Mouse (Mus musculus) MEL (cell line): ENCODE results near the gene Nkx2-1. TPM values are rescaled to one million over a fixed set of nuclear protein-coding genes. Genes with fewer than 3 reads are reported as not detected.

Source experiments
- DNase-seq: peaks from one replicate; pipeline ENCODE4 v3.0.0; 2011; ENCODE audit warnings: low read depth, low spot score
- H3K27ac ChIP-seq: 2 replicates; pipeline ENCODE4 v1.5.1; 2012; ENCODE audit warnings: low read depth, mild to moderate bottlenecking, control low read depth, low read length, moderate library complexity; ENCODE audit not compliant: control insufficient read depth
- H3K27me3 ChIP-seq, 2 experiments: fragments of 150-350 bp in 1 of 2; sonication (generic) in 1 of 2; 2 replicates each; pipeline ENCODE4 v1.6.1; 2012; ENCODE audit warnings: low read length in 2 of 2, mild to moderate bottlenecking in 2 of 2, improper control_type of control experiment in 1 of 2, moderate library complexity in 1 of 2; ENCODE audit not compliant: insufficient read depth in 2 of 2, control insufficient read depth in 1 of 2
- H3K36me3 ChIP-seq, 2 experiments: 2 replicates each; pipeline ENCODE4 v1.6.1; 2012 to 2014; ENCODE audit warnings: low read length in 2 of 2, improper control_type of control experiment in 1 of 2, inconsistent platforms in 1 of 2, mild to moderate bottlenecking in 1 of 2; ENCODE audit not compliant: insufficient read depth in 2 of 2, control insufficient read depth in 1 of 2
- H3K4me1 ChIP-seq, 2 experiments: fragments of 150-350 bp in 1 of 2; sonication (generic) in 1 of 2; 2 replicates each; pipeline ENCODE4 v1.6.1; 2012; ENCODE audit warnings: low read length in 2 of 2, improper control_type of control experiment in 1 of 2, mild to moderate bottlenecking in 1 of 2; ENCODE audit not compliant: insufficient read depth in 2 of 2, control insufficient read depth in 1 of 2
- H3K4me3 ChIP-seq, 2 experiments: fragments of 150-350 bp in 1 of 2; sonication (generic) in 1 of 2; 2 replicates each; pipeline ENCODE4 v1.5.1; 2012; ENCODE audit warnings: low read depth in 2 of 2, low read length in 2 of 2, mild to moderate bottlenecking in 2 of 2, moderate library complexity in 2 of 2, control low read depth in 1 of 2, improper control_type of control experiment in 1 of 2; ENCODE audit not compliant: control insufficient read depth in 1 of 2, insufficient read depth in 1 of 2
- H3K79me2 ChIP-seq: 2 replicates; pipeline ENCODE4 v1.6.1; 2012; ENCODE audit warnings: mild to moderate bottlenecking, low read length, moderate library complexity; ENCODE audit not compliant: control insufficient read depth, poor library complexity, insufficient read depth
- H3K9ac ChIP-seq: 2 replicates; pipeline ENCODE4 v1.6.1; 2012; ENCODE audit warnings: low read depth, mild to moderate bottlenecking, control low read depth, low read length, moderate library complexity; ENCODE audit not compliant: control insufficient read depth, poor library complexity, severe bottlenecking
- H3K9me3 ChIP-seq: fragments of 150-350 bp; sonication (generic); replicated peaks from 2 replicates; pipeline ENCODE4 v1.6.1; 2012; ENCODE audit warnings: mild to moderate bottlenecking, low read length, improper control_type of control experiment, moderate library complexity; ENCODE audit not compliant: insufficient read depth
- BHLHE40 ChIP-seq: IDR thresholded peaks from 2 replicates; pipeline ENCODE4 v1.6.1; 2012; ENCODE audit warnings: low read depth, mild to moderate bottlenecking, inconsistent platforms, low read length, improper control_type of control experiment, borderline replicate concordance
- CHD1 ChIP-seq: IDR thresholded peaks from 2 replicates; pipeline ENCODE4 v1.6.1; 2012; ENCODE audit warnings: low read depth, mild to moderate bottlenecking, inconsistent platforms, low read length, improper control_type of control experiment
- CTCF ChIP-seq, 3 experiments: IDR thresholded peaks in 2 of 3; conservative IDR thresholded peaks in 1 of 3; 2 replicates each; pipeline ENCODE4 v1.5.1; 2011 to 2012; ENCODE audit warnings: low read length in 3 of 3, low read depth in 2 of 3, mild to moderate bottlenecking in 2 of 3, improper control_type of control experiment in 1 of 3, inconsistent platforms in 1 of 3, mixed read lengths in 1 of 3, moderate library complexity in 1 of 3; ENCODE audit not compliant: control insufficient read depth in 1 of 3, insufficient read depth in 1 of 3, poor library complexity in 1 of 3, severe bottlenecking in 1 of 3
- E2F4 ChIP-seq: IDR thresholded peaks from 2 replicates; pipeline ENCODE4 v1.6.1; 2011; ENCODE audit warnings: low read depth, low read length, improper control_type of control experiment, borderline replicate concordance
- ELF1 ChIP-seq: IDR thresholded peaks from 2 replicates; pipeline ENCODE4 v1.6.1; 2014; ENCODE audit warnings: low read depth, mild to moderate bottlenecking, inconsistent platforms, low read length, improper control_type of control experiment, moderate library complexity
- EP300 ChIP-seq, 2 experiments: IDR thresholded peaks; 2 replicates each; pipeline ENCODE4 v1.6.1; 2011; ENCODE audit warnings: improper control_type of control experiment in 2 of 2, low read length in 2 of 2, low read depth in 1 of 2, mild to moderate bottlenecking in 1 of 2
- ETS1 ChIP-seq: IDR thresholded peaks from 2 replicates; pipeline ENCODE4 v1.6.1; 2012; ENCODE audit warnings: low read depth, mild to moderate bottlenecking, inconsistent platforms, low read length, improper control_type of control experiment, moderate library complexity
- GABPA ChIP-seq: IDR thresholded peaks from 2 replicates; pipeline ENCODE4 v1.6.1; 2012; ENCODE audit warnings: low read depth, mild to moderate bottlenecking, inconsistent platforms, low read length, improper control_type of control experiment, moderate library complexity
- HCFC1 ChIP-seq: IDR thresholded peaks from 2 replicates; pipeline ENCODE4 v1.6.1; 2012; ENCODE audit warnings: low read depth, mild to moderate bottlenecking, inconsistent platforms, low read length, improper control_type of control experiment, moderate library complexity
- MAFK ChIP-seq: IDR thresholded peaks from 2 replicates; pipeline ENCODE4 v1.6.1; 2011; ENCODE audit warnings: low read depth, mild to moderate bottlenecking, low read length, improper control_type of control experiment, borderline replicate concordance
- MXI1 ChIP-seq: IDR thresholded peaks from 2 replicates; pipeline ENCODE4 v1.6.1; 2011; ENCODE audit warnings: mild to moderate bottlenecking, low read depth, low read length, improper control_type of control experiment
- MYB ChIP-seq: IDR thresholded peaks from 2 replicates; pipeline ENCODE4 v1.6.1; 2011; ENCODE audit warnings: mild to moderate bottlenecking, low read depth, low read length, improper control_type of control experiment
- NELFE ChIP-seq: IDR thresholded peaks from 2 replicates; pipeline ENCODE4 v1.6.1; 2011; ENCODE audit warnings: low read depth, low read length, improper control_type of control experiment
- NRF1 ChIP-seq: IDR thresholded peaks from 2 replicates; pipeline ENCODE4 v1.6.1; 2014; ENCODE audit warnings: low read depth, mild to moderate bottlenecking, inconsistent platforms, low read length, improper control_type of control experiment, moderate library complexity; ENCODE audit not compliant: poor library complexity, insufficient read depth, severe bottlenecking
- POLR2A ChIP-seq, 2 experiments: IDR thresholded peaks; 2 replicates each; pipeline ENCODE4 v1.6.1; 2011 to 2012; ENCODE audit warnings: low read length in 2 of 2, mild to moderate bottlenecking in 2 of 2, control low read depth in 1 of 2, improper control_type of control experiment in 1 of 2, low read depth in 1 of 2, moderate library complexity in 1 of 2; ENCODE audit not compliant: control insufficient read depth in 1 of 2, insufficient read depth in 1 of 2, poor library complexity in 1 of 2
- POLR2AphosphoS2 ChIP-seq: IDR thresholded peaks from 2 replicates; pipeline ENCODE4 v1.6.1; 2011; ENCODE audit warnings: low read length, improper control_type of control experiment
- POLR2AphosphoS5 ChIP-seq: IDR thresholded peaks from 2 replicates; pipeline ENCODE4 v1.6.1; 2012; ENCODE audit warnings: low read depth, borderline replicate concordance, mild to moderate bottlenecking, inconsistent platforms, low read length, moderate library complexity, mixed read lengths
- RAD21 ChIP-seq: IDR thresholded peaks from 2 replicates; pipeline ENCODE4 v1.6.1; 2011; ENCODE audit warnings: mild to moderate bottlenecking, low read depth, low read length, improper control_type of control experiment
- TAL1 ChIP-seq: IDR thresholded peaks from 2 replicates; pipeline ENCODE4 v1.6.1; 2012; ENCODE audit warnings: mild to moderate bottlenecking, inconsistent platforms, low read length, moderate library complexity, mixed read lengths
- TBP ChIP-seq: IDR thresholded peaks from 2 replicates; pipeline ENCODE4 v1.8.0; 2011; ENCODE audit warnings: low read depth, low read length, improper control_type of control experiment
- UBTF ChIP-seq: IDR thresholded peaks from 2 replicates; pipeline ENCODE4 v1.6.1; 2012; ENCODE audit warnings: low read depth, mild to moderate bottlenecking, inconsistent platforms, low read length, improper control_type of control experiment, moderate library complexity, borderline replicate concordance; ENCODE audit not compliant: insufficient read depth
- USF1 ChIP-seq: IDR thresholded peaks from 2 replicates; pipeline ENCODE4 v1.6.1; 2014; ENCODE audit warnings: low read depth, mild to moderate bottlenecking, inconsistent platforms, low read length, improper control_type of control experiment, moderate library complexity
- ZC3H11A ChIP-seq: IDR thresholded peaks from 2 replicates; pipeline ENCODE4 v1.6.1; 2012; ENCODE audit warnings: low read depth, mild to moderate bottlenecking, inconsistent platforms, low read length, improper control_type of control experiment
- ZNF384 ChIP-seq: IDR thresholded peaks from 2 replicates; pipeline ENCODE4 v1.6.1; 2012; ENCODE audit warnings: low read depth, mild to moderate bottlenecking, inconsistent platforms, low read length, improper control_type of control experiment
- polyA plus RNA-seq, 2 experiments: library from polyadenylated mRNA; stranded (reverse) in 1 of 2; unstranded in 1 of 2; fragments of >175 nt in 1 of 2; fragments of >200 nt in 1 of 2; gene quantifications; 2 replicates each; pipeline versions ENCODE4 v1.2.1 to v1.2.4; 2012; ENCODE audit warnings: low replicate concordance in 2 of 2, low read depth in 1 of 2; ENCODE audit not compliant: insufficient read length in 2 of 2, insufficient read depth in 1 of 2, missing spikeins in 1 of 2
- total RNA-seq: library from RNA; depleted of rRNA; stranded (reverse); fragments of 300-350 nt; gene quantifications from 2 replicates; pipeline ENCODE4 v1.2.3, GENCODE M21; 2012

Gene Nkx2-1
- total and polyA plus RNA-seq, 3 experiments, result not detected

DNA sequence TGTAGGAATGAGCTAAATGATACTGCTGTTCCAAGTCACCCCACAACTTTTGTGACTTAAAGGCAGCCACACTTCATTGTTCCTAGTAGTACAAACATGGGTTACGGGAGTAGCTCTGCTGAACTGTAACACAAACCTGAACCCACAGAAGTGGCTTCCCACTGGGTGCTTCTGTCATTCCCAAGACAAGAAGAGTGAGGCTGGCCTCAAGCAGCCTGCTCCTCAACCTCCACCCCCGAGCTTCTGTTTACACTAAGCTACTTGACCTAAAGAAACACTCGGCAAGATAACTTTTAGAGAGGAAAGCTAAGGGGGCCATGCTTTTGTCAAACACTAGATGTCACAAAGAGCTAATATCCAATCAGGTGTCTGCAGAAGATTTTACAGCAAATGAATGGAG, 49.7 kb downstream of the Nkx2-1 start:
- H3K4me3 ChIP-seq, result no peak overlapping the region

DNA sequence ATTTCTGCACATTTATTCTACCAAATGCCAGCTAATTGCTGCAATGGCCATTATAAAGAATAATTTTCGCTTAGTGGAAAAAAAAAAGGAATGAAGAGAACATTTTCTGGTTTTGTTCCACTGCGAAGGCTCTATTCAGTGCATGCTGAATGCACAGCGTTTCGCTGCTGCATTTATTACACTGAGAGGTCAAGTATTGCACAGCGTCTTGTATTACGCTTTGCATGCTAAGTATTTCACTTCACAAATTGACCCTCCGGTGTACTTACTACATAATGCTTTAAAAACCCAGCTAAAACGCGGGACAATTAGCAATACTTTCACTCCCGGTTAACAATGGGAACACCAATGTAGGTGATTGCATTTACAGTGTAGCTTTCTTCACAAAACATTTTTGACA, 54.1 kb downstream of the Nkx2-1 start:
- Histone ChIP-seq H3K4me3 (no peak overlapping the region), H3K27ac (no peak overlapping the region), H3K4me1 (no peaks in the 10 kb centered on the region), H3K27me3 (peaks cover 0 to 1% of the 10 kb centered on the region in 2 experiments; a peak in 2 of 4 replicates), H3K79me2 (no peaks in the 10 kb centered on the region), H3K9me3 (no peaks in the 10 kb centered on the region), H3K9ac (no peak overlapping the region), H3K36me3 (no peaks in the 10 kb centered on the region)
- no peak for TF ChIP-seq GABPA
- TF ChIP-seq TAL1, result no peak
- TF ChIP-seq RAD21, result no peak
- TF ChIP-seq CTCF (IDR thresholded peaks at IDR 0.05 in 2 of 3, conservative IDR thresholded peaks at IDR 0.05 in 1 of 3; ENCODE audit: control insufficient read depth in 1 of 3, insufficient read depth in 1 of 3, low read depth in 2 of 3, low read length in 3 of 3, poor library complexity in 1 of 3, severe bottlenecking in 1 of 3), result no peak
- TF ChIP-seq ZC3H11A, result no peak
- no peak for TF ChIP-seq USF1
- TF ChIP-seq POLR2AphosphoS2, result no peak
- no peak for TF ChIP-seq EP300 (IDR thresholded peaks at IDR 0.05; ENCODE audit: low read depth in 1 of 2, low read length in 2 of 2)
- no peak for TF ChIP-seq MXI1
- TF ChIP-seq NRF1, result no peak
- TF ChIP-seq POLR2A (IDR thresholded peaks at IDR 0.05; ENCODE audit: control insufficient read depth in 1 of 2, insufficient read depth in 1 of 2, low read depth in 1 of 2, low read length in 2 of 2, poor library complexity in 1 of 2), result no peak
- no peak for TF ChIP-seq E2F4
- no peak for TF ChIP-seq MYB
- no peak for DNase-seq

More for the DNA sequence above, 49.7 kb downstream of the Nkx2-1 start:
- Histone ChIP-seq H3K9me3 (no peaks in the 10 kb centered on the region), H3K27me3 (peaks cover 1 to 2% of the 10 kb centered on the region in 2 experiments; a peak in 3 of 4 replicates), H3K4me1 (no peaks in the 10 kb centered on the region), H3K9ac (no peak overlapping the region), H3K36me3 (no peaks in the 10 kb centered on the region), H3K27ac (no peak overlapping the region), H3K79me2 (no peaks in the 10 kb centered on the region)
- no peak for DNase-seq
- TF ChIP-seq UBTF (no peak), BHLHE40 (no peak), NELFE (no peak), TBP (no peak), ETS1 (no peak), ELF1 (no peak), MAFK (no peak), POLR2AphosphoS5 (no peak), ZNF384 (no peak), HCFC1 (no peak), CHD1 (no peak), POLR2AphosphoS2 (no peak), EP300 (IDR thresholded peaks at IDR 0.05; ENCODE audit: low read depth in 1 of 2, low read length in 2 of 2) (no peak), TAL1 (no peak), ZC3H11A (no peak)
